Mouse (Mus musculus): Measurements from ENCODE around the gene Pex16.
A peak's percentile ranks its signal among the peaks of the same experiment; 100 is the strongest.

Gene Pex16

DNA sequence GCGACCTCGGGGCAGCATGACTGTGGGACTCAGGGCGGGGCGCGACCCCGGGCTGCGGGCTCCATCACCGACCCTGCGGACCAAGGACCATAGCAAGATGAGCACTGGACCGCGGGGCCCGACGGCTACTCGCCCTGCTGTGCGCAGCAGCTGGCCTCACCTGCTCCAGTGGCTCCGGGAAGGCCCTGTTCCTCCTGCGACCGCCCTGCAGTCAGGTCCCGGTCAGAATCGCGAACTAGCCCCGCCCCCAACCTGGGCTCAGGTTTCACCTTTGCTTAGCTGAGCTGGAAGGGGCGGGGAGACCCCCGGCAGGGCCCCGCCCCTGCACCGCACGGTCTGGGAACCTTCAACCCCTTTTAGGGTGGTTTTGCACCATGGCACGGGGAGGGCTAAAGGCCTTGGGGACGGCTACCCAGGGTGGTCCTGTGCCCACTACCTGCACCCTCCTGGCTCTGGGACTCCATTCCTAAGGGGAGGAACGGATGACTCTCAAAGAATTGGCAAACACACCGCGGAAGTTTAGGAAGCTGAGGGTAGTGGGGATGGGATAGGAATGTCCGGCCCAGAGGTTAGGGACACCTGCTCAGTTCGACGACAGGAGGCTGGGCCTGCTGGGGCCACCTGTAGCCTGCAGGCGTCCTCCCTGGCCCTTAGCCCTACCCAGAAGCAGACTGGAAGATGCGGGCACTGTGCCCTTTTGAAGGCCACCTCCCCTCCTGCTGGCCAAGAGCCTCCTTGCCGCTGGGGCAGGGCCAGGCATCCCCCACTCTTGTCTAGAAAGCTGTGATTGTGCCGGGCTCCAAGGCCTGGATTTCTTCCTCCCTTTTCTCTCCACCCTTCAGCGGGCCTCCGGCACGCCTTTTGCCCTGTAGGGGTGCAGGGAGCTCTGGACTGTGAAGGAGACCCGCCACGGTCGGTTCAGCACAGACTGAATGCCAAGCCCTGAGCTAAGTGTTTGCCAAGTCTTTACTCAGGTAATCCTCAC lies 3.4 kb upstream of the Pex16 start:
- peak; percentile 93 to 96 for DNase-seq

- peak; percentile 42 to 65 for DNase-seq
Measured at GRCm38 (mm10) chr2:92371971-92372690, 2.3 kb upstream of the Pex16 start.

GRCm38 (mm10) chr2:92372767-92373436 lies 1.6 kb upstream of the Pex16 start:
- peak; percentile 63 to 75 for DNase-seq

- no peak for DNase-seq
Measured at GRCm38 (mm10) chr2:92373437-92373813, 1.1 kb upstream of the Pex16 start.

DNA sequence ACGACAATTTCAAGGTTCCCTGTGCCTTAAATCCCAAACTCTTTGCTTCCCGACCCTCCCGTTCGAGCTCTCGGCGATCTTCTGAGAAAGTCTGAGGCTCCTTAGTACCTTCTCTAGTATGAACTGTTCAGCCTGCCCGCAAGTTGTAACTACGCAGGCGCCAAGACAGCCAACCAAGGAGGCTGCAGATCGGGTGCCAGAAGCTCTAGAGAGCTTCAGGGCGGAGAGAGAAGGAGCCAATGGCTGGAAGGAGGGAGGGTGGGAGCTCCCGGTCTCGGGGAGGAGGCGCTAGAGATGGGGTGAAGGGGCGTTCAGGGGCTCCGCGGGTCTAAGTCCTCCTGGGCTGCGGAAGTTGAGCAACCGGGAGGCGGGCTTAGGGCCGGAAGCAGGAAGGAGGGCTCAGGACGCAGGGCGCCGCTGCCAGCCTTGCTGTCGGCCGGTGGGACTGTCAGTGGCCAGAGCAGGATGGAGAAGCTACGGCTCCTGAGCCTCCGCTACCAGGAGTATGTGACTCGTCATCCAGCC lies 685 bp downstream of the Pex16 start:
- peak; percentile 94 to 97 for DNase-seq

DNA sequence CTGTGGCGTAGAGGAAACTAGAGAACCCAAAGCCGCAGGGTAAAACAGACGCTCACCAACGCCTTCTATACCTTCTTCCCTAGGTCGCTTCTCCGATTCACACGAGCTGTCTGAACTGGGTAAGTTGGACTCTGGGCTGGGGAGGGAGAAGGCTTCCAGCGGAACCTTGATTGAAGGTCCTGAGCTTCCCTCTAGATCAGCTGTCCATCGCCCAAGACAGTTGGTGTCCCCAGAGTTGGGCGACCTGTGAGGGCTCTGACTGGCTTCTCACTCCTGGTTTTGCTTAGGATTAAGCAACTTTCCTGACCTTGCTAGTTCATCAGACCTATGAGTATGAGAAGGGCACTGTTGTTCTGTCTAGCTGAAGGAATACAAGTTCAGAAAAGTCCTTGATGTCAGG lies 1.3 kb downstream of the Pex16 start:
- DNase-seq = no peak

- no peak for DNase-seq
Measured at GRCm38 (mm10) chr2:92376300-92376699, 1.8 kb downstream of the Pex16 start.

DNA sequence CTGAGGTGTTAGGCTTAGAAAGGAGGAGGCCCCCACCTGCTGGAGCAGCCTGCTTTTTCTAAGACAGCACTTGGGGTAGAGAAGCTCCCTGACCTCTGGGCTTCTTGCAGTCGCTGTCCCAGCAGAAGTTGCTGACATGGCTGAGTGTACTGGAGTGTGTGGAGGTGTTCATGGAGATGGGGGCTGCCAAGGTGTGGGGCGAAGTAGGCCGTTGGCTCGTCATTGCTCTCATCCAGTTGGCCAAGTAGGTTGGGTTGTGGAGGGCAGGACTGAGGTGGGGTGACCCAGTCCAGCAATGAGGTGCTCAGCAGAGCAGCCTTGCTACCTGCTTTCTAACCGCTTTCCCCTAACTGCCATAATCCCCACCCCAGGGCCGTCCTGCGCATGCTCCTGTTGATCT lies 2.8 kb downstream of the Pex16 start:
- no peak for DNase-seq

DNA sequence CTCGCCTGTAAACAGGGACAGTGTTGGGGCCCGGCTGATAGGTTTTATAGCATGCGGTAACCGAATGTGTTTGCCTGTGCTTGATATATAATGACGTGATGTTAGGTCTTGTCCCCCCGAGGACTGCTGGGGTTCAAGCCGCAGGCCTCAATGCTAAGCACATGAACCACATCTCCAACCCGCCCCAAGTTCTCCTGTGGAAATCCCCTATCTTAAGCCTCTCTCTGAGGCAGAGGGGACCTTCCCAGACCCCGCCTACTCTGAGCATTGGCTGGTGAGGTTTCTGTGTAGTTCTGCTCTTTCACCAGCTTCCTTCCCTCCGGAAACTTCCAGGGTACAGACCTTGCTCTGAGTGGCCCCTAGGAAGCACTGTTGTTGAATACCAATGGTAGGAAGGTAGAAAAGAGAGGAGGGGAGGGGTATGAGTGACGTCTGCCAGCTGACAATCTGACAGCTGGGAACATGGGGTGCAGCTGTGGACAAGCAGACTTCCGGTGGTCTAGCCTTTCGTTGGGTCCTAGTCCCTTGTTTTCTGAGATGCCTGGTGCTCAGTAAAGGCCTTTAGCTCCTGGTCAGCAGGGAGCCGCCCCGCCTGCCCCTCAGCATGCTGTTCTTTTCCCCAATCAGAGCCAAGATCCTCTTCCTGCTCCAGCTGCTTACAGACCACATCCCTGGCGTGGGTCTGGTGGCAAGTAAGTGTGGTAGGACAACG lies 5.5 kb downstream of the Pex16 start:
- DNase-seq = no peak

DNA sequence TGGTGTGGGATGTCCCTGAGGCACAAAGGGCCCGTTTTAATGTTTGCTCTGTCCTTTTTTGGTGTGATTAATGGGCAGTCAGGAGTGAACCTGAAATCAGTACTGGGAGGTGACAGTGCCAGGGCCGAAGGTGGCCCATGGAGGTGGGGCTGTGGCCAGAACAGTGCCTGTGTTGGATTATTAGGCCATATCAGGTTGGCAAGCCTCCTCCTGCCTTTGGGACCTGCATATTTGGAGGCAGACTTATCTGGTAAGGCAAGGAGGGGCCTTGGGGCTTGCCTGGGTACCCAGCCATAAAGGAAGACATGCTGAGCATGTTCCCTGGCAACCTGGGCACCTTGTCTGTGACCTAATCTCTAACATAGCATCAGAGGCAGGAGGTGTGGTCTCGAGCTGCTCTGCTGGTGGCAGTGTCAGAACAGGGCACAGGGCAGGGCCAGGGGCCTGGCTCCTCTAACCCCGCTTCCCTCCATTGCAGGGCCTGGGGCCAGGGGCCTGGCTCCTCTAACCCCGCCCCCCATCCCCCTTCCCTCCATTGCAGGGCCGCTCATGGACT lies 6.1 kb downstream of the Pex16 start:
- no peak for DNase-seq

- peak; percentile 45 to 60 for DNase-seq
Measured at GRCm38 (mm10) chr2:92381161-92381560, 6.7 kb downstream of the Pex16 start.

- no peak for DNase-seq
Measured at GRCm38 (mm10) chr2:92381901-92382588, 7.6 kb downstream of the Pex16 start, which contains the start of gene 1700029I15Rik. Gene 1700029I15Rik (plus strand): TSS chr2:92382538.

- no peak for DNase-seq
Measured at GRCm38 (mm10) chr2:92382759-92383158, 8.3 kb downstream of the Pex16 start.

GRCm38 (mm10) chr2:92384101-92384500 lies 9.6 kb downstream of the Pex16 start:
- no peak for DNase-seq

DNA sequence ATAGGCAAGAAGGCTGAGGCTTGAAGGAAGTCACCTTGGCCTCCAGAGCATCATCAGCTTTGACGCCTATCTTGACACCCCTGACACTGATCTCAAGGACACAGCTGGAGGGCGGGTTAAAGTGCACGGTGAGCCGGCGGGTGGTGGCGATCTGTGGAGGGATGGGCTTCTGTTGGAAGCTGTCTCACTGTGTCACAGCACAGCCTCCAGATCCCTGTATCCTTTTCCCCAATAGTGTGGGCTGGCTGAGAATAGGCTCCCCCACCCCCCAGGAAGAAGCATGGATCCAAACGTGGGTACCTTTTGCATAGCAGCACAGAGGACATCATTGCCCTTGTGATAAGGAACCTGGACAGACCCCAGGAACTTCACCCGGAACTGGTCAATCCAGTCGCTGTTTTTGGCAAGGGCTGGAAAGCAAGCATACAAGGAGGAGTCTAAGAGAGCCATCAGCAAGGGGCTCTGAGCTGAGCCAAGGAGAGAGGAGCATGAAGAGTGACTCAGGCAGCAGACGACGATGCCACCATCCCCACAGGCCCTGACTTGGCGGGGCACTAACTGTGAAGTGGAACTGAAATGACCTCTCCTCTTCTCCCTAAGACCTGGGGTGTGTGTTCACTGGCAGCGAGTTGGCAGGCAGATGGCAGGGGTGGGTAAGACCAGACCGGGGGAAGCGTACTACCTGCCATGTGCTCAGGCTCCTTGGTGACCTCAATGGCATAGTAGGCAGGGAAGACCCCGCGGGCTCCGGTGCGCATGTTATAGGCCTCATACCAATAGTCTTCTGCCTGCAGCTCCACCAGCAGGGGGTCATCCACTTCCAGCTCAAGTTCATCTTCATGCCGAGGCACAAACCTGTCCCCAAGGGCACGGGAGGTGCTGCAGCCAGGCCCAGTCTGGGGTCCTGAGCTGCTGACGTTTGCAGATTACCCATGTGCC lies 10.9 kb downstream of the Pex16 start:
- no peak for DNase-seq

- DNase-seq = no peak
Measured at GRCm38 (mm10) chr2:92386821-92387570, 12.5 kb downstream of the Pex16 start.

GRCm38 (mm10) chr2:92387646-92388045 lies 13.2 kb downstream of the Pex16 start:
- DNase-seq = no peak

DNA sequence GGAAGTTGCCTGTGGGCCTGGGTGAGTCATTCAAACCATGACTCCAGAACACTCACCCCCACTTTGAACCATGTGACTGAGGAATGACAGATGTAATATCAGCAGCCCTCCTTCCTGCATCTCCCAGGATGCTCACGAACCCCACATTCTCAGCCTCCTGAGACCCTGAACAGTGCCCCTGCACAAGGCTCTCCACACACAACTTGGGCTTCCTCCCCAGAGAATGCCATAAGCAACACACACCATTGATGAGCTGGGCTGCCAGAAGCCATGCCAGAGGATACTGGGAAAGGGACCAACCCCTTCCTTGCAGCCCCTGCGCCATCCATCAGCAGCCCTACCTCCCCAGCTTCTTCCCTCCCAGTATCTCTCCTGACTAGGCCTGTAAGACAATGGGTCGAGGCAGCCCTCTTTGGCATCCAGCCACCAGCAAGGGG lies 13.6 kb downstream of the Pex16 start:
- DNase-seq = no peak

Data from kidney, postnatal 4 days (tissue).